Mouse (Mus musculus) heart, adult 8-10 months (tissue): ENCODE results near the gene Esrrg. TPM values are rescaled to one million over a fixed set of nuclear protein-coding genes. Genes with fewer than 3 reads are reported as not detected.

Source experiments
- DNase-seq: peaks from one replicate; pipeline ENCODE4 v3.0.0; 2022; ENCODE audit warnings: low spot score
- total RNA-seq, 4 experiments: library from RNA; stranded (reverse); gene quantifications; 2 replicates each; pipeline ENCODE4 v1.2.4; 2022

The Esrrg gene
- total RNA-seq, 4 experiments from 2014 or later: 44.1 to 47.4 (median 45.1) TPM

DNA sequence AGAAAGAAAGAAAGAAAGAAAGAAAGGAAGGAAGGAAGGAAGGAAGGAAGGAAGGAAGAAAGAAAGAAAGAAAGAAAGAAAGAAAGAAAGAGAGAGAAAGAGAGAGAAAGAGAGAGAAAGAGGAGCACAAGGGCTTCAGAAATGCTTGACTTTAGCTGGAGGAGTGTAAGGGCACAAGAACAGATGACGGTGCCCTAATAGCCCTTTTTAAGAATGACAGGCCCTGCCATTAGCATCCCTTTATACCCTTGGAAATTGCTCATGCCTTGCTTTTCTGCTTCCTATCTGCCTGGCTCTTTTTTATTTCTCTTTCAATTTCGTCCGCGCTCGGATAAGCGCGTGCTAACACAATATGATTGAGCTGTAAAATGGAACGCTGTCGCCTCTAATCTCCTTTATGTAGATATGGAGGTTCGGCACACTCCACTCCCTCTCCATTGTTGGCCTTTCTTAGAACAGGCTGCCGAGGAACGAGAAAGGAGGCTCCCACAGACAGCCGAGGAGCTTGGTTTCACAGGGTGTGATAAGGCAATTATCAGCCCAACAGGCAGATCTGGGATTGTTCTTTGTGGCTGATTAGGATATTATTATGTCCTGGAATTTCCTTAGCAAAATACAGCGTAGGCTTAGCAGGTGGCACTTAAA lies 546.0 kb downstream of the Esrrg start:
- DNase-seq: no peak

DNA sequence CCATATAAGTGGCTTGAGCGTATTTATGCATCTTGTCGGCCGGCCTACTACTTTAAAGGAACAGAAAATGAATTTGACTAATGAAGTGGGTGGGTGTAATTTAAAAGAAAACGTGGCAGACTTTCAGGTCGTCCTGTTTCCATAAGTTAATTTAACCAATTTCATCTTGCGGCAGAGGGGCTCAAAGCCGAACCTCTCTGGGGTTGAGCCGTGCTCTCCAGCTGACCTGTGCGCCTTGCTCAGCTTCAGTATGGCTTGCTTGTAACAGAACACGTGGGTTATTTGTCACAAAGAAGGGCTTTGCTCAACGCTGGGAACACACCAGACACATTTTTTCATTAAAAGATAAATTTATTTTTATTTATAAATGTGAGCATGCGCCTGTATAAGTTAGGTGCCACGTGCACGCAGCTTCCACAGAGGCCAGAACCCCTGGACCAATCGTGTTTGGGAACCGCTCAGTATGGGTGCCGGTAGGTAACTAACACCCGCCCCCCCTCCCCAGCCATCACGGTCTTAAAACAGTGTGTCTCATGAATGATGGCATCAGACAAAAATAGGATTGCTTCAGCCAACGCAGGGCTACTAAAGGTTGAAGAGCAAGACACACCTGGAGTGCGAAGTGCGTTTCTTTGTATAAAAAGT lies 546.7 kb downstream of the Esrrg start:
- DNase-seq: no peak

DNA sequence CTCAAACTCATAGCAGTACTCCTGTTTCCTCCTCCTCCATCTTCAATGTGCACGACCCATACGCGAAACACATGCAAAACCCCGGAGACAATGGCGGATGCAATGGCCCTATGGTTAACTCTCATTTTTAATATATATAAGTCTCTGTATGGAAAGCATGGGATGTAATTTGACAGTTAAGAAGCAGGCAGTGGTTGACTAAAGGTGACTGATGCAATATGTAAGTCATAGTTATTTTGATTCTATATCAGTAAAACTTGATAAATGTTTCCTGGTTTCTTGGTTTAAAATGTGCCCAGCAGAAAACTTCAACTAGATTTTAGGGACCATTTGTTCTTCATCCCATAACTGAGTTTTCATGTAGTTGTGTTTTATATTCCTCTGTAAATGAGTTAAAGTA lies 547.9 kb downstream of the Esrrg start:
- no peak for DNase-seq

DNA sequence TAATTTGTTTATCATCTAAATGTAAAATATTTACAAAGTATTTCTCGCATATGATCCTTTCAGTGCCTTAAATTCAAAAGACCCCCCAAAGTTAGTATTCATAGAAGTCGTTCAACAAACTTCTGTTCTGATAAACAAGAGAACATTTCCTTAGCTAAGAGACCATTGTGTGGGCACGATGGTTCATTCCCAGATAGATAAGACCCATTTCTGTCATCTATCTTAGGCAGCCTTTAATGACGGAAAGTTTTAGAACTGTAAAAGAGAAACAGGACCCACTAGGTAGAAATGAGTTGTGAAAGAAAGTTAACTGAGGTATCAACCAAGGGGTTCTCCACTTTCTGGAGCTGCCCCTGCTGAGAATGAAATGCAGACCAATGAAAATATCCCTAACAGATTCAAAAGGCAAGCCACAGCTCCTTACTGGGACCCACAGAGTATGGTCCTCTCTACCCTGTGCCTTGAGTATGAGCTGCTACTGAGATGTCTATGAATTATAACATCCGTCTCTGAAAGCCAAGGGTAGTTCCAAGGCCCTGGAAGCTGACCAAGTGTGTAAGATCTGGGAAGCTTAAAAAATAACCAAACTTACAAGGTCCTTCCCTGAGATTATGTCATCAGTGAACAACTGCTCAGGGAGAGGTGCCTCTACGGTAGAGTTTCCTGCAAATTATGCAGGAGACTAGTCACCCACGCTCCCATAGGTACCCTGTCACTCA lies 548.8 kb downstream of the Esrrg start:
- no peak for DNase-seq

DNA sequence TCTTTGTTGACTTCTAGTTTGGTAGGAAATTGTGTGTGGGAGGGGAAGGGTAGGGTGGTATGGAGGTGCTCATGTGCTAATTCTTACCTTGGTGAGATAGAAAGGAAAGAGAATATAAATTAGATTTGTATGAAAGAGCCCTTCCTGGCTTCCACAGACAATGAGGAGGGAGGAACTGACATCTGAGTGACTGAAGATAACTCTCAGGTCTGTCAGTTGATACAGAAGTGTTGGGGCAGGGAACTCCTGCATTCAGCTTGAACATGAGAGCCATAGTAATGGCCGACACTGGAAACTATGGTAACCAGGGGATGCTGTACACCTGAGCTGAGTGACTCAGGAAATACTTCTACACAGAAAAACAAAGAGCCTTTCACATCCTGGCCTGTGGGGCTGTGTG lies 550.1 kb downstream of the Esrrg start:
- no peak for DNase-seq

DNA sequence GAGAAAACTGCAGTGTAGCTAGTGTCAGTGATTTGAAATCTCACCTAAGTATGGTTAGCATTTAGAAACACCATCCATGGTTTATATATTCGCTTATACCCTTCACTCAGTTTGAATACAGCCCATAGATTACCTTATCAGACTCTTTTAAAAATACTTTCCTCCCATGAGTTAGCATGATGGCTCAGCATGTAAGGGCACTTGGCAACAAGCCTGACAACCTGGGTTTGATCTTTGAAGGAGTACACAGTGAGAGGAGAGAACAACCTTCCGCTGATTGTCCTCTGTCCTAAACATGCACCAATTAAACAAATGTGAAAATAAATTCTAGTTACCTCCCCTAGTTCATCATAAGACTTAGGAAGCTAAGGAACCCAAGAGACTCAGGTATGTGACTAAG lies 550.5 kb downstream of the Esrrg start:
- DNase-seq: no peak

DNA sequence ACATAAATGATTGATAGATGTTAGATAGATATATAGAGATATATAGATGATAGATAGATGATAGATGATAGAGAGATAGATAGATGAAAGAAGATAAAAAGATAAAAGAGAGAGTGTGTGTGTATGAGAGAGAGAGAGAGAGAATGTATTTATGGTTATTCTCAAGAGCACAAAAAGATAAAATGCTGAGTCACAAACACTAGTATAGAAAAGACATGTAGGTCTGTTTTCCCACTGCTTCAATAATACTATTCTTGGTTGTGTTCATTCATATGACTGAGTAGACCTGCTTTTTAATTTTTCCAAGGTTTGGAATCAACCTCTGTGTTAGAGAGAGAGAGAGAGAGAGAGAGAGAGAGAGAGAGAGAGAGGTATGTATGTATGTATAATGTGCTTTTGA lies 554.5 kb downstream of the Esrrg start:
- DNase-seq: no peak

DNA sequence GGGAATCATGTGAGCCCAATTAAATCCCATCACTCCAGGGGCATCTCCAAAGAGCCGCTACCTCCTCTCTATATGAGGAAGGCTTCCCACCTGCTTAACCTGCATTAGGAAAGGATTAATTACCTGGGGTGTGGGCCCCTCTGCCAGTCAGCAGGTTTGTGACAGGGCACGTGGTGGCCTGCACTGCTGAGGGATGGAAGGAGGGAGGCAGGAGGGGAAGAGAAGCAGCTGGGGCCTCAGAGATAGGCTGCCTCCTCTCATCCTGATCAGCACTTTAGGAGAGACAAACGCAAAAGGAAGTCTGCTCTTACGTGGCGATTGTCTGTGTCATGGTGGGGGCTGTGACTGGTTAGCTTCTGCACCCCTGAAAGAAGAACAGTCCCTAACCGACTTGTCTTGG lies 555.7 kb downstream of the Esrrg start:
- no peak for DNase-seq

DNA sequence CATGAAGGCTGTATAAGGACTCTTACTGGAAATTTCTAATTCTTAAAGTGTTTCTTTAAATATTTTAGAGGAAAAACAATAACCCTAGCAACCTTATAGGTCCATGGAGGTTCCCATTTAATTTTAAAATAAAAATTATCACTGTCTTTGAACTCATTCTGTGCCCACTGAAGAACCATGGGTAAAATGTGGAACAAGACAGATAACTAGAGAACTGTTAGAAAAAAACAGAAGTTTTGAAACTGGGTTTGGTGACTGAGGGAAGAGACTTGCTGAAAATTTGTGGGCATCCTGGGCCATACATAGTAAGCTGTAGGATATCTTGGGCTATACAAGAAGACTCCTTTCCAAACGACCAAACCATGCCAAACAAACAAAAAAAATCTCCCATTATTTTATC lies 565.3 kb downstream of the Esrrg start:
- no peak for DNase-seq

DNA sequence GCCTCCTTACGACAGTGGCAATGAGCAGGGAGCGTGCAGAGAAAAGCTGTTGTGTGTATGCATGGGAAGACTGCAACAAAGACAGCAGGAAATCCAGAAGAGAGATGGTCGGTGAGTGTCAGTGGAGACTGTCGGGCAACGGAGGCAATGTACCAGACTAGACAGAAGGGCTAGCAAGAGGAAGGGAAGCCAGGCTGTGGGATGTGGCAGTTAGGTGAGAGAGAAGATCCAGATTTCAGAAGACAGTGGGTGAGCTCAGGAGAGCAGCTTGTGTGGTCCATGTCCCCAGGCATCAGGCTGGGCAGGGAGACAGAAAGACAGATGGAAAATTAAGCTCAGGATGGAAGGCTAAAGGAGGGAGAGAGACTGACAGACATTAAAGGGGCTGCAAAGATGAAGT lies 574.4 kb downstream of the Esrrg start:
- no peak for DNase-seq

DNA sequence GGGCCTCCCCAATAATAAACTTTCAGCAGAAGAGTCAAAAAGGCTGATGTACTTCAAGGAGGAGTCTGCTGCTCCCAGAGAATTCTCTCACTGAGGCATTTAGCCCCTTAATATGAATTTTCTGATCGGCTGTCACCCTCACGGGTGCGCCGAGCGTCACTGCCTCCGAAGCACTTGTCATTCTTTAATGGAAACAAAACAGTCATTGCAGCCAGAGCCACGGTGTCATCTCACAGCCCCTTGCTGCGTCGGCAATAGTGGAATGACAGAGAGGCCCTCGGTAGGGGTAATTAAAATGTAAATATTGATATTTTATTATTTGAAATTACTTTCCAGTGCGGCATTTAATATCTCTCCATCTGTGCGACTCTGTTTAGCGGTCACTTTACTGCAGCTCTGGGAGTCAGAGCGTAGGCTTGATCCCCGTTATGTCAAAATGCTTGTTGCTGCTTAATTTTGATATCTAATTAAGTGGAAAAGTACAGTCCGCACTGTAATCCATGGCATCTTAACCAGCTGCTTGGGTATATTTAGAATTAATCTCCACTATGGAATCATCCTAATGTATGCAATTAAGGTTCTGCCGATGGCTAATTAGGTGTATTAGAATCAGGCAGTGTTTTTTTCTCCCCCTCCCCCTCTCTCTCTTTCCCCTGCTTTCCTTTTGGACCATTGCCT lies 578.0 kb downstream of the Esrrg start:
- DNase-seq: no peak

DNA sequence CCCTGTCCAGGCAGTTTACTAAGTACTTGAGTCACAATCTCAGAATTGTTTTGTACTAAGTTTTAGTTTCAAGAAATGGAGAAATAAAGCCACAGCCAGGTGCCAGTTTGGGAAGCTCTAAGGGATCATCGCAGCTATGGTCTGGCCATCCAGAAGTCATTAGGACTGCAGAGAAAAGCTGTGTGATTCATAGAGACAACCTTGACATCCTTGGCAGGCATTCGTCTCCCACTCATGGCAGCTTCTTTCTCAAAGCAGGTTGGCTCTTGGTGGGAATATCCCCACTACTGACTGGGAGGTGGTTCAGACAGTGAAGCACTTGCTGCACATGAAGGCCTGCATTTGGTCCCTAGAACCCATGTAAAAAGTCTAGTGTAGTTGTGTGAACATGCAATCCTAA lies 584.4 kb downstream of the Esrrg start:
- no peak for DNase-seq

DNA sequence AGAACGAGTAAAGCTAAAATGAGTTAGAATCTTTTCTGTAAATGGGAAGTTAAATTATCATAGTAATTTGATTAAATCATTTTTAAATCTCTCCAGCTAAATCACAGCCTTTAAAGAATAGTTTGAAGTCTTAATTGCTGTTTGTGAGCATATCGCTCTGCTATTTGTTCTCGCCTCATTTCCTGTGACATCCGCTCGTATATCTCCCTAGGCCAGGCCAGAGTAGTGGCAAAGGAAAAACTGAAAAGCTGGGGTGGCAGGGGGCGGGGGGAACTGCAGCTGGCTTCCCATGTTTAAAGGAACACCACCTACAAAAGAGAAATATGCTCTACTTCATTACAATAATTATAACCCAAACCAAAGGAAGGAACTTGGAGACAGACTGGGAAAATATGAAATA lies 598.8 kb downstream of the Esrrg start:
- no peak for DNase-seq

DNA sequence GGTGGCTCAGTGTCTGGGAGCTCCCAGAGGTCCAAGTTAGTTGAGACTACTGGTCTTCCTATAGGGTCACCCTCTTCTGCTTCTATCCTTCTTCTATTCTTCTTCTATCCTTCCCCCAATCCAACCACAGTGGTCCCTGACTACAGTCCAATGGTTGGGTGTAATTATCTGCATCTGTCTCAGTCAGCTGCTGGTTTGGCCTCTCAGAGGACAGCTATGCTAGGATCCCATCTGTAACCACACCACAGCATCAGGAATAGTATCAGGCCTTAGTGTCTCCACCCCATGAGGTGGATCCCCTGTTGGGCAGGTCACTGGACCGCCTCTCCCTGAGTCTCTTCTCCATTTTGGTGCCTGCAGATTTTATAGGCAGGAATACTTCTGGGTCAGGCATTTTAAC lies 600.4 kb downstream of the Esrrg start:
- no peak for DNase-seq

DNA sequence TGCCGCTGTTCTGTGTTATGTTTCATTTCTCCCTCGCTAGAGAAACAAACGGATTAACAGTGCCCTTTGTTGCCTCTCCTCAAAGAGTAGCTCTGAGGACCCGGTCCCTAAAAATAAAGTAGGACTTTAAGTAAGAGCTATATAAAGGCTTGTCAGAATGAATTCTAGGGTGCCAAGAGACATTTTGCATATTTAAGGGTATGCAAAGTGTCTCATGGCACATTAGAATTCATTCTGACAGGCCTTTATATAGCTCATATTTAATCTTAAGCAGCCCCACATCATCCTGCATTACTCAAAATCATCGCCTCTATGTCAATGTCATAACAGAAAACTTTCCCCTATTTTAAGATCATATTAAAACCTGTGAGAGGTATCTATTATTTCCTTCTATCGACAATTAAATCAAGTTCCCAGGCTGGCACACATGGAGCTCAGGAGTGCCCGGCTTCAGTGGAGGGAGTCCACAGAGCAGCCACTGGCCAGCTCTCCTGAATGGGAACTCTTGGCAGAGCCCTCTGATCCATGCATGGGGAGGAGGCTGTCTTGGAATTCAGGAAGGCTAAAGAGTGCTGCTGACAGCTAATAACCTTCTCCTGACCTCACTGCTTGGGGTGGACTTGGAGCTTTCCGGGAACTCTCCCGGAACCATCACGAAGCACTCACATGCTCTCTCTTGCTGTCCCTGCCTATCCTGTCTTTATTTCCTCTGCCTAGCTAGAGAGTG lies 606.5 kb downstream of the Esrrg start:
- no peak for DNase-seq

DNA sequence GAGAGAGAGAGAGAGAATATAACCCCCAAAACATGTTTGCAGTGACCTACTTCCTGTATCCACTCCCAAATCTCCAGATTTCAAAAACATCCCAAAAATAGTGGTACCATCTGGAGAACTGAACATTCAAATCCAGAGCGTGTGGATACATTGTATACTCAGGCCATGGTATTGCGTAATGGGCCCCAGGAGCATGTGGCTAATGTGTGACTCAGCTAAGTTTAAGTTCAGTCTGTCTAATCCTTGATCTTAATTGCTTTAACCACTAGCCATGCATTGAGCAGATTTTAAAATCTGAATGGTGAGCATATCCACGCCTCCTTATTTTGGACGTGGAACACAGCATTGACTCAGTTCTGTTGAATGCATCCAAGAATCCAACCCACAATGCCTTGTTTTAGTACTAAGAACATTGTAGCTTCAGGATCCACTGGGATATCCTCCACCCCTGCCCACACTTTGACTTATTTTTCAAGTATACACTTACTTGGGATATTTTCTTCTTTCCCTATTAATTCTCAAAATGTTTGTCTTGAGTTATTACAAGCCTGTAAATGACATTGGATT lies 612.7 kb downstream of the Esrrg start:
- no peak for DNase-seq

DNA sequence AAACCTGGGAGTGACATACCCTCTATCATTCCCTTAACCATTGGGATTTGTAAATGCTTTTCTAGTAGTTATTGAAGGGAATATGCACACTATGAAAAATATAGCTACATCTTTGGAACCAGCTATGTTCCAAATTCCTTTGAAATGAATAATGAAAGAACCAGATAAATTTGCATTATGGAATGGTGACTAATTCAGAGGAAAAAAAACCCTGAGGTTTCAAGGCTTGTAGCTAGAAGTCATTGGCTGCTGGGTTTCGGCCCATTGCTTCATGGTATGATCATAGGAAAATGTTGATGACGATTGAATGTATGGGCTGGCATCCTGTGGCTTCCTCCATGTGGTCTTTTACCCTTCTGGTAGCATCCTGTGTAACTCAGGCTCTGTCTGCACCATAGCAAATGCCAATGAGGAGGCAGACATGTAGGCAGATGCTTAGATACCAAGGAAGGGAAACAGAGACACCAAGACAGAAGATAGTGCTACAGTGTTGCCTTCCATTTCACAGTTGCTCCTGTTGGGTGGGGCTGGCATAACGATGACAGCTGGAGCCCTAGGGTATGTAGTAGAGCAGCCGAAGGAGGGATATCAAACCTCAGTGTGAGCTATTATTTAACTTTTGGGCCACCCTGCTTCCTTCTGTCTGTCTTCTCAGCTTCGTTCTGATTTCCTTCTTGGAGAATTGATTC lies 624.6 kb downstream of the Esrrg start:
- DNase-seq: no peak

DNA sequence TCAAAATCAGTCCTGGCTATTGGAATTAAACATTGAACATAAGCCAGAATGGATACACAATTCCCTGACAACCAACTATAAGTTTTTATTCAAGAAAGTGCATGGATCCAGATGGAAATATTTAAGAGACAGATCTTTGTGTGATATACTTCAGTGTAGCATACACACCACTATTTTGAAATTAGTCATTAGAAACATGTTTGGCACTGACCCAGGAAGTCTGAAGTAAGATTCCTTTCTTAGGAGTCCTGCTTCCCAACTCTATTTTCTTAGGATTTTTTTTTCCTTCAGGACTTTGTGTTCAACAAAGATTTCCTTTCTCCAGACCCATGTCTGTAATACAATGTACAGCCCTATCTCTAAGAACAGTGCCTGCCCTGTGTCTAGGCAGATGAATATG lies 630.0 kb downstream of the Esrrg start:
- no peak for DNase-seq

DNA sequence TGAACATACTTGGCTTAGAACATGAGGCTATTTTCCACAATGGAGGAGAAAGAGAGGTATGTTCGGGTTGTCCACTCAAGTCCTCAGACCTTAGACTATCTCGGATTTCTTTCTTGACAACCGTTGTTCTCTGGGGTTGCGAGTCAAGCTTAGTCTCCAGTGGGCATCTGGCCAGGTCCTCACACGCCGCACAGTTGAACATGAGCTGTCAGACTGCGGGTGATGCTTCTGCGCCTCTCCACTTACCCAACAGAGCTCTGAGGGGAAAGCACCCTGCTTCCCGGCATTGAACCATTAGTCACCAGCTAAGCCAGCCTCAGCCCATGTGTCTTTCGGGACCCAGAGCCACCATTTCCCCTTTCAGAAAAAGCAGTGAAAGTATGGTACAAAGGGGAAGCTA lies 633.2 kb downstream of the Esrrg start:
- DNase-seq: no peak

DNA sequence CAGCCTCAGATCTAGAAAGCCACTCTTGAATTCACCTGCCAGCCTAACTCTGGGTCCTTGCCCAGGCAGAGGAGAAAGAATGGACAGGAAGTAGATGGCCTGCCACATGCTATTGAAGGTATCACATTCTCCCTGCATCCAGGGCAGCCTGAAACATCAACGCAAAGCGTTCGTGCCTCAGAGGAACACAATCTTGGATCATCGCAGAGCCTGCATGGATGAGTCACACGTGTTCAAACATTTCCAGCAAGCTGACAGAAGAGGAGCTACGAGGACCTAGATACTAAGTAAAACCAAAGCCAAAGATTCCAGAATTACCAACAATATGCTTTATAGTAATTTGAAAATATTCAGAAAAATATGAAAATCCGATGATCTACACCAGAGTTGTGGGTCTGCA lies 648.9 kb downstream of the Esrrg start:
- no peak for DNase-seq
